Mouse (Mus musculus) inflammation-experienced regulatory T-cells, adult 6 months (primary cell): ENCODE measurements around the gene Tenm2. TPM values are rescaled to one million over a fixed set of nuclear protein-coding genes. Genes with fewer than 3 reads are reported as not detected.

Experiments
- ATAC-seq: one replicate; pipeline ENCODE4 v1.8.0; 2017
- polyA plus RNA-seq, 3 experiments: library from polyadenylated mRNA; unstranded; fragments of 100-300 nt; shearing (Covaris generic); gene quantifications; one replicate each; pipeline ENCODE4 v1.2.1; 2017

The Tenm2 gene
- polyA plus RNA-seq, 3 experiments from 2014 or later, result not detected

- no peak for ATAC-seq
These were observed 1064.5 kb downstream of the Tenm2 start for GRCm38 (mm10) chr11:36171221-36171620.

DNA sequence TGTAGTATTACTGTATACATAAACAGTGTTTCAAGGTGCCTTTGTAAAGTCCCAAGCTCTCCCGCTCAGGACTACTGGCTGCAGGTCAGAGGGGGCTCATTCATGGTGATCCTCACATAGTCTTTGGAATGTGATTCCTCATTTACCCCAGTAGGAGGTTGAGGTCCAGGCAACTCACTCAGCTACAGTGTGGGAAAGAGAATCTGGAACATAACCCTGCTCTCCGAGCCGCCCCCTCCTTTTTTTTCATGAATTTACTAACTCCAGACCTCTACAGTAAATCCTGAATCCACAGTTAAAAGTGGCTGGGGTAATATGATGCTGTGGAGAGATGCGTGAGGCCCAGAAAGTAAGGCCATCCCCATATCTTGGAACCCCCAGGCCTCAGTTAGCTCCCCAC, 1066.0 kb downstream of the Tenm2 start:
- no peak for ATAC-seq

- ATAC-seq, result no peak
These were observed 1066.7 kb downstream of the Tenm2 start for GRCm38 (mm10) chr11:36168921-36169537.

DNA sequence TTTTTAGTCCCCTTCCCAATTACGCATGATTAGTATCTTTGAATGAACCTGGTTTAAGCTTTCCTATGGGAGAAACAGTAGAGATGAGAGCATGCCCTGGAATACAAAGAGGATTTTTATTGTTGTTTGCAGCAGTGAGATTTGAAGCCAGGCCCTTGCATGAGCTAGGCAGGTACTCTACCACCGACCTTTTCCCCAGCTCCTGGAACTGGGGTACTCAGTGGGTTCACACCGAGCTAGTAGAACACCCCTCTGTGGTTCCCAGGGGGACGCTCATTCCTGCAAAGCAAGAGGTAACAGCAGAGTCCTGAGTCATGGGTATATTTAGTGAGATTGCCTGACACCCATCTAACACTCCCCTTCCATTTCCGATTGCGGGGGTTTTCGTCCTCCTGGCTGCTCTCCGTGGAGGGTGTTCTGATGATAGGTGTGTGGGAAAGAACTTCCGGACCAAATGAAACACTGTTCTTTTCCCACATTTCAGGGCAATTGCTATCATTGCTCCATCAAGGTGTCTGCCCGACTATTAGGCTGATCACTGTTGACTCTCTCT, 1067.9 kb downstream of the Tenm2 start:
- ATAC-seq, result no peak

DNA sequence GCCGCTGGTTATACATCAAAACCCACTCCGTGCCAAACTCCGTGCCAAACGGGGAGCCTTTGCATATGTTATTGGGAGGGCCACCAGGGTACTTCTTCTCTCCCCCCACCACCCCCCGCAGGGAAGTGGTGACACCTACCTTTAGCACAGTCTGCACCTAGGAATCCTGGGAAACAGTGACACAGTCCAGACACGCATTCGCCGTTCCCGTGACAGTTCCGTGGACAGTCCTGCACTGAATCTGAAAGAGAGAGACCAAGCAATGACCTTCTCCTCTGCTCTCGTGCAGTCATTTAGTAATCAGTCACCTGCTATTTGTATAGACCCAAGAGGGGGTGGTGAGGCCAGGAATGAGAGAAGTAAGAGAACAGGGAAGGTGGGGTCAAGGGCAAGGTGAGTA, 1072.2 kb downstream of the Tenm2 start:
- no peak for ATAC-seq

DNA sequence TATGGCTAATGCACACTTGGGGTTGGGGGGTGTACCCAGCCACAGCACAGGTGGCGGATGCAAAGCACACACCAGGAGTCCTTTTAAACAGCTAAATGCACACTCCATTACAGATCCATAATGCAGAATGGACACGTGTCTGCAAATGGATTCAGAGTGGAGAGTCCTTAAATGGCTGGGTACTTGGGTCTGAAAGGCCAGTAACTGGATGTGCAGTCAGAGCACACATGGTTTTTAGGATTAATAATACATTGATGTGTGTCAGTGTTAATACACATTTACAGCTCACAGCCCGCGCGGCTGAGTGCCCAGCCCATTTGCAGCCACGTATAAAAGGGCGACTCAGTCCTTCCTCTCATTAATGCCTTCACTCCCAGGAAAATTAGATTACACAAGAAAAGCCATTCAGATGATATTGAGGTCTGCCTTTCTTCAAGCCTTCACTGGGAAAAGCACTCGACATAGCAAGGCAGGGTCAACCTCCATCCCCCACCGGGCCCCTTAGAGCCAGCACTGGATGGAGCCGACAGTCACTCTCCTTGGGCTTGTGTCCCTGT, 1073.9 kb downstream of the Tenm2 start:
- ATAC-seq, result no peak

DNA sequence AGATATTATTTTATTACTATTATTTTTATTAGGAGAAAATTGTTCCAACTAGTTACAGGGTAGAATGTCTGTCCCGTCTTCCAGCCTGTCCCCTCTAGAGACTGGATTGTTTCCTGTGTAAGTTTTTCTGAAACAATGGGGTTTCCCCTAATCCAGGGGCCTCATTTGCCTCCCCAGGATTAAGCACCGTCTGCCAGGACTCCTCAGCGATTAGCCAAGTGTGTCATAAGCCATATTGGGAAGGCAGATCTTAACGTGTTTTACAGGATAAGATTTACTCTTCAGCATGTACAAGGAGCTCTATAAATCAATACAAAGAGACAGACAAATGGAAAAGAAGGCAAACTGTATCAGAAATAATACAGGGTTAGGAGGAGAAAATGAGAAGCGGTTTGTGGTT, 1082.3 kb downstream of the Tenm2 start:
- ATAC-seq, result no peak

GRCm38 (mm10) chr11:36153011-36153410, 1082.8 kb downstream of the Tenm2 start:
- no peak for ATAC-seq

GRCm38 (mm10) chr11:36152226-36152625, 1083.5 kb downstream of the Tenm2 start:
- ATAC-seq, result no peak

GRCm38 (mm10) chr11:36149092-36149491, 1086.7 kb downstream of the Tenm2 start:
- ATAC-seq, result no peak

- ATAC-seq, result no peak
These were observed 1090.7 kb downstream of the Tenm2 start for GRCm38 (mm10) chr11:36145057-36145456.

DNA sequence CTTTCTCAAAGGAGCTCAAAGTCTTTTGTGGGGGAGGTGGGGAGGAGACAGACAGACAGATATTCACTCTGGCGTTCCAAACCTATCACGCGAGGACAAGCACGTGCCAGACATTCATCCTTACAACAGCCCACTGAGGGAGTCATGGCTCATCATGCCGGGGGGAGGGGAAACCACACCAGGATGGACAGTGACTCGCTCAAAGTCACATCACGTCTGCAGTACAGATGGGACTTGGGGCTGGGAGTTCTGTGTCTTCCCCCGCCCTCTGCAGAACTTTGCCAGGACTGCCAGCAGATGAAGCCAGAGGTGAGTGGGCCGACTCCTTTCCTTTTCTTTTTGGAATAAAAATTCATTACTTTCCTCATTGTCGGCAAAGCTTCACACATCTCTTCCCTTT, 1095.4 kb downstream of the Tenm2 start:
- no peak for ATAC-seq

GRCm38 (mm10) chr11:36139521-36139920, 1096.2 kb downstream of the Tenm2 start:
- ATAC-seq, result no peak

GRCm38 (mm10) chr11:36137840-36138239, 1097.9 kb downstream of the Tenm2 start:
- no peak for ATAC-seq

- no peak for ATAC-seq
These were observed 1098.5 kb downstream of the Tenm2 start for GRCm38 (mm10) chr11:36137276-36137675.

DNA sequence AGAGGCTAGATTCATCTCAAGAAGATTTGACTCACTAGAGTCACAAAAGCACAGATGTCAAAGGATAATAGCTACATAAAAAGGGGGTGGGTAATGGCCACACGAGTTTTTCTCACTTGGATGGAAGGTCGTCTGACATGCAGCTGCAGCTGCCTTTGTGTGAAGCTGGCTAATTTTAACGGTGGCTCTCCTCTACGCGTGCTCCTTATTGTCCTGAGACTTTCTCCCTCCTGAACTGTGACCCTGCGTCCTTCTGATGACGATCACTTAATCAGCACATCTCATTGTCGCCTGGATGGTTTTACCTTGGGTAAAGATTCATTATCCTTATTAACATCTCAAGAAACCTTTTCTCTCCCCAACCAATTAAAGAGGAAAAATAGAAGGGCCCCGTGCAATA, 1101.1 kb downstream of the Tenm2 start:
- no peak for ATAC-seq

- ATAC-seq, result no peak
These were observed 1112.5 kb downstream of the Tenm2 start for GRCm38 (mm10) chr11:36123275-36123674.

DNA sequence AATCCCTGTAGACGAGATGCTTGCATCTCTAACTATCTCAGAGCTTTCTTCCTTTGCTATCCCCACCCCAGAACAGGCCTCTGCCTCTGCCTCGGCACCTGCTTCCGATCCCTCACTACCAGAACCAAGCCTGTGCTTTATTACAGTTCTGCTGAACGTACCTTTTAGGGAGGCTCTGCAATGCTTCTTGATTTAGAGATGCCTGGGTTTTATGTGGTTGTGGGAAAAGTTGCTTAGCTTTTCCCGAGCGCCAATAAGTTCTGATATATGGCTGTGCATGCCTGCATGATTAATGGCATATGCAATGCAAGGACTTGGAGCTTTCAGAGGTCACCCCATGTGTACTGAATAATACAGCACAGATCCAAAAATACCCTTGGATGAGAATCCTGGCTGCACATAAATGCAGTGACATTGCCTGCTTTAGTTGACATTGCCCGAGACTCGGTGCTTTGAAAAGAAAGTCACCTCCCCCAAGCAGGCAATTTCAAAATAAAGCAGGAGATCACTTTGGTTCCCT, 1114.3 kb downstream of the Tenm2 start:
- ATAC-seq, result no peak

GRCm38 (mm10) chr11:36120591-36121409, 1115.0 kb downstream of the Tenm2 start:
- no peak for ATAC-seq

DNA sequence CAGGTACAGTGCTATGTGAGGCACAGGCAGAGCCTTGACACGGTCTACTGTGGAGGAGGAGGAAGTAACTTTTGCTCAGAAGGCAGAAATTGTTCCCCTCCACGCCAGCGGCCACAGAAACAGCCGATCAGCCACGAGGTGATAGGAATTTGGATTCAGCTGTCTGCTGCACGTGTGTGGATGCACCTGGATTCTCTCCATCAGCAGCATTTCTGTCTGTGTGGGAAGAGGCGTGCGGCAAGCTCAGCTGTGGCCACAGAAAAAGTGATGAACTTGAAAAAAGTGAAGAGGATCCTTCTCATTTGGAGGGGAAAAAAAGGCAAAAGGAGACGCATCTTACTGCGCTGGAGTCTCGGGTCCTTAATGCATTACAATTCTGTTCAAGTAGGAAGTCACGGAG, 1122.4 kb downstream of the Tenm2 start:
- no peak for ATAC-seq

DNA sequence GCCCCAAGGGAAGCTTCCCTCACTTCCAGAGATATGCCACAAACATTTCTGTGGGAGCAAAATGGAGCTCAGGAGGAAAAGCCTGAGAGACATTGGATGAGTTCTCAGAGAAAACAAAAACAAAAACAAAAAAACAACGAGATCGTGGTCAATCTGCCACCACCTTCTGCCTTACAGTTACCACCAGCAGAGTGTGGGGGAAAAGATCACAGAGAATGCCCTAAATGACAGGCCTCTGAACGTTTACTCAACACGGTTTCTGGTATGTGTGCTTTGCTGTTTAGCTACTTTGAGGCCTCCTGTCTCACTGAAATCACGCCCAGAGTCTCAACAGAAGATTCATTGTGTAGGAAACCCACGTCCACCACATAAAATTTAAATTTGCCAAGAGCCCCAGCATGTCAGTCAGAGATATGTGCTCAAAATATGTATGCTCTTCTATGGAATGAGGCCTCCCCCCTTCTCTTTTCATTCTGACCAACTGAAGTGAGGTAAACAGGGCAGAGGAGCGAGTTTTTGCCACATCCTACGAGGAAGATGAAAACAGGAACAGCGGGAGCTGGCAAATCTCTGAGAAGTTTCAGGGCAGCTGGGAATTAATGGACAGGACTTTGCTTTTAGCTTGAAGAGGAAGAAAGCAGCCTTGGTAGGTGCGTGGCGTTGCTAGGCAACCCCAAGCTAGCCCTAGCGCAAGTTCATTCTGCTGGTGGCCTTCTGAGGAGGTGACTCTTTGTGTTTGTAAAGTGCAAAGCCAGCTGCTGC, 1126.6 kb downstream of the Tenm2 start:
- ATAC-seq, result no peak

DNA sequence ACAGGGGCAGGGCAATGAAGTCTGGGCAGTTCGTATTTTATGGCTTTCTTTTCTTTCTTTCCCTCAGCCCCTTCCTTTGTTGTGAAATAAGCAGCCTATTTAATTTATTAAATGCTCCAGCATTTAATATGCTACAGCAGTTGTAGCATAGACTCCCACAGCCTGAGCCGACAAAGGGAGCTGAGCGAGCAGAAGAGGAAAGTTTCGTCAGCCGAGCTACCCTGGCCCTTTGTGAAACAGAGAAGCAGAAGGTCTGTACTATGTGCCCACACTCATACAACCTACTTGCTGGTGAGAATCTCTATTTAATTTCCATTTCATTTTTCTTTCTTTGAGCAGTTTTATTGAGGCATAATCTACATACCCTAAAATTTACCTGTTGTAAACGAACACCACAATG, 1127.9 kb downstream of the Tenm2 start:
- no peak for ATAC-seq

- no peak for ATAC-seq
These were observed 1129.1 kb downstream of the Tenm2 start for GRCm38 (mm10) chr11:36106639-36107038.
